Mouse (Mus musculus) monocyte, adult 5-6 weeks (primary cell): ENCODE results near the gene Ube2e1. TPM values are rescaled to one million over a fixed set of nuclear protein-coding genes. Genes with fewer than 3 reads are reported as not detected.
"Not testable (repeated sequence)": the region's sequence is repeated elsewhere in the genome, so short reads cannot be mapped to it uniquely, and the experiment has no call there.

ENCODE experiments used
- ATAC-seq: fragments of 153-309, 156-312 bp; replicated peaks from 2 replicates; pipeline ENCODE4 v1.8.0; 2017; ENCODE audit warnings: mild to moderate bottlenecking; ENCODE audit not compliant: low TSS enrichment, insufficient number of reproducible peaks, severe bottlenecking, poor library complexity, low FRiP score
- total RNA-seq: library from RNA; stranded (forward); fragments of 200-1000, 200-491, 200-594 nt; gene quantifications from 3 replicates; pipeline ENCODE4 v1.2.3, GENCODE M21; 2017

Gene Ube2e1
- total RNA-seq, 1 experiment from 2014 or later = 44.2 TPM

- peak; percentile 99 for ATAC-seq
Measured at GRCm38 (mm10) chr14:18270529-18271441, 60.9 kb downstream of the Ube2e1 start, which contains the start of the genes Nkiras1 and Rpl15. Nkiras1 (plus strand) TSS chr14:18271136. Rpl15 (minus strand) TSS chr14:18271391.

DNA sequence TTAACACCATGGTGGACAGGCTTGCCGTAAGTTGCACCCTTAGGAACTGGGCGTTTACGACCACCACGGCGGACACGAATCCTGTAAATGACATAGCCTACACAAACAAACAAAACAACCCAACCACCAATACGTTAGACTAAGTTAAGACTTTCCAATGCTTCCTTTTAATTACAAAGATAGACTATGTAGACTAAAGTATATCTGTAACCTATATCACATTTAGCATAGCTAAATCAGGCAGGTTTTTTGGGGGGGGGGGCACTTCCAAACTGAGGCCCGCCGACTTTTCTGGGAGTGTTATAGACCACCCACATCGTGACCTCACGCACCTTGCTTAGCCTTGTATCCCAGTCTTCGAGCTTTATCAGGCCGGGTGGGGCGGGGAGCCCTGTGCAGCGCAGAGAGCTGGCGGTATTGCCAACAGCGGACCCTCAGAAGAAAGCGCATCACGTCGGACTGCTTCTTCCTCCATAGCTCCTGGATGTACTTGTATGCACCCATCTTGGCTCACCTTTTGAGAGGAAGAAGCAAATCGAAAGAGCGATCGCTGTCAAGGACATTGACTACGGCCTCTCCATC, 61.6 kb downstream of the Ube2e1 start:
- not testable (repeated sequence) for ATAC-seq

GRCm38 (mm10) chr14:18263427-18263826, 68.2 kb downstream of the Ube2e1 start:
- ATAC-seq = no peak

- ATAC-seq = no peak
Measured at GRCm38 (mm10) chr14:18261203-18261602, 70.5 kb downstream of the Ube2e1 start.

DNA sequence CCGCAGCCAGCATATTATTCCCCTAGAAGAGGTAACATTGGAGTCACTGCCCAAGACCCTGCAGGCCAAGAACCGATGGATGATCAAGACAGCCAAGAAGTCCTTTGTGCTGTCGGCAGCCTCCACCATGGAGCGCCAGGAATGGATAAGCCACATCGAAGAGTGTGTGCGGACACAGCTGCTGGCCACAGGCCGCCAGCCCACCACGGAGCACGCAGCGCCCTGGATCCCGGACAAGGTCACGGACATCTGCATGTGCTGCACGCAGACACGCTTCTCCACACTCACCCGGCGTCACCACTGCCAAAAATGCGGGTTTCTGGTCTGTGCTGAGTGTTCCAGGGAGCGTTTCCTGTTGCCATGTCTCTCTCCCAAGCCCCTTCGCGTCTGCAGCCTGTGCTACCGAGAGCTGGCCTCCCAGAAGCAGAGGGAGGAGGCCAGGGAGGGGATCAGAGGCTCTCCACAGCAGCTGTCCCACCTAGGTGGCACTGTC, 89.0 kb downstream of the Ube2e1 start:
- no peak for ATAC-seq

DNA sequence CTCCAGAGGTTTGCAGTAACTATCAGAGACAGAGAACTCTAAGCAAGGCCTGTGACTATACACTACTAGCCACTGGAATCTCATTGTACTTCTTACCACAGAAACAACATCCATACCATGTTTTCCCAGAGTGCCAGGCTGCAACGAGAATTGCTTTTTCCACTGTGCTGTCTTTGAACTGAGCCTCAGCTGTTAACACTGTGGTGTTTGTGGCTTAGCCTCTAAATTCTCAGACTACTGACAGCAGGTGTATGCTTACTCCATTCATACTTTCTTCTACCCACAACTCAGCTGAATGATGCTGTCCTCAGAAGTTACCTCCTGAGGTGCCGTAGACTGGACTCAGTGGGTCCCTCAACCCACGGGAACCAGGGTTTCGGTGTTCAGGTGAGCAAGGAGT, 89.9 kb downstream of the Ube2e1 start:
- ATAC-seq = no peak

DNA sequence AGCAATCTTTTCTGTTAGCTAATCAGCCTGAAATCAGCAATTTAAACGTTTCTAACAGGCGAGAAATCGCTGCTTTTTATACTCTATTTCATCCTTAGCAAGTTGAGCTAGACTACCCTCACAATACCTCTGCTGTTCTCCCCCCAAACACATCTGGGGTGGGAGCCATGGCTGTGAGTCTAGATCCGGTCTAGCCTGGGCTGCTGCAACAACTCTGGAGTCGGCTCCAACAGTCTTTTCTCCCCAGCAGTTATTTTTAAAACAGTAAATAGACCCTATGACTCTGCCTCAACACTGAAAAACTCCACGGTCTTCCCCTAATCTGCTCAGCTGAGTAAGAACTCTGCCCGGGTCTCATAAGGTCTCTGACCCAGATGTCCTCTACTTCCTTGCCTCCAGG, 91.5 kb downstream of the Ube2e1 start:
- ATAC-seq = no peak

GRCm38 (mm10) chr14:18238750-18239731, 92.6 kb downstream of the Ube2e1 start, which contains the start of gene Nr1d2:
Nr1d2 (minus strand) TSS chr14:18239127.
- peak; percentile 83 for ATAC-seq

GRCm38 (mm10) chr14:18238131-18238749, 93.4 kb downstream of the Ube2e1 start:
- ATAC-seq = peak; percentile 76

- ATAC-seq = no peak
Measured at GRCm38 (mm10) chr14:18237381-18237780, 94.3 kb downstream of the Ube2e1 start.

GRCm38 (mm10) chr14:18236496-18237235, 95.0 kb downstream of the Ube2e1 start:
- not testable (repeated sequence) for ATAC-seq

DNA sequence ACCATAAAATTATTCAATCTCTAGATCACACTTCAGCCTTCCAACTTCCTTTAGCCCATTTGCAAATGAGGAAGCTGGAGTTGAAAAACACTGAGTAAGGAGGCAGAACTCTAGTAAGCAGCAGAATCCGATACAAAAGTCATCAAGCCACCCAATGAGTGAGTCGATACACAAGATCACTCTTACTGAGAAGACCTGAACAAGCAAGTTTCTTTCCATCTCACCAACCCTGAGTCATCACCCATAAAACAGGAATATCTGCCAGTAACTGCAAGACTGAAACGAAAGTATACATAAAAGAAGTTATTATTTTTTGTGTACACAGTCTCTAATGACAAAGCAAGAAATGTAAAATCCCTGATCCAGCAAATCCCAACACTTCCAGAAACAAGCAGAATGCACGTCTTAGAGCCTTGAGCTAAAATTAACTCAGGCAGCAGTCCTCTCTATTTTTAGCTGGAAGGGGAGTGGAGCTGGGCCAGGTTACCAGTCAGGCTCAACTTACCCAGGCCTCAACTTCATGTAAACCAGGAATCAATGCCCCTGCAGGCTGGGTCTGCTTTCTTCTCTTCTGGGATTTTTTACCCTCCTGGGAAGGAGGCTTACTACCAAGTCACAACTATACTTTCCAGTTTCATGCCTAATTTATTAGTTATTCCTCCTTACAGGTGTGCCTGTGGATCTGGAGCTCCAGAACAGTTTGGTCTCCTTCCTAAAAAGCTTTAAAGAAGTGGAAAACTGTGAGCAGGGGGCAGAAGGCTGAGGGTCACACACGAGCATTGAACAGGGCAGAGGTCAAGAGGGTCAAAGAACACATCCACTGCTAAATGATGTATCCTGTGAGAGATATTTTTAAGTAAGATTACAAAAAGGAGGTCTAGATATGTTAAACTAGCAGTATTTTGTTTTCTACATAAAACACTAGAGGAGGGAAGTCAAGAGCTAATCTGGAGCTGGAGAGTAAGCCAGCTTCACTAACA, 97.4 kb downstream of the Ube2e1 start:
- ATAC-seq = peak; percentile 44

GRCm38 (mm10) chr14:18233076-18233475, 98.6 kb downstream of the Ube2e1 start:
- no peak for ATAC-seq
